Mouse (Mus musculus): ENCODE data around the gene Hist1h2ag. TPM values are rescaled to one million over a fixed set of nuclear protein-coding genes. Genes with fewer than 3 reads are reported as not detected.
"Not testable (repeated sequence)": the region's sequence is repeated elsewhere in the genome, so short reads cannot be mapped to it uniquely, and the experiment has no call there.

Gene Hist1h2ag
- polyA plus RNA-seq, 1 experiment from 2014 or later: 124 TPM

DNA sequence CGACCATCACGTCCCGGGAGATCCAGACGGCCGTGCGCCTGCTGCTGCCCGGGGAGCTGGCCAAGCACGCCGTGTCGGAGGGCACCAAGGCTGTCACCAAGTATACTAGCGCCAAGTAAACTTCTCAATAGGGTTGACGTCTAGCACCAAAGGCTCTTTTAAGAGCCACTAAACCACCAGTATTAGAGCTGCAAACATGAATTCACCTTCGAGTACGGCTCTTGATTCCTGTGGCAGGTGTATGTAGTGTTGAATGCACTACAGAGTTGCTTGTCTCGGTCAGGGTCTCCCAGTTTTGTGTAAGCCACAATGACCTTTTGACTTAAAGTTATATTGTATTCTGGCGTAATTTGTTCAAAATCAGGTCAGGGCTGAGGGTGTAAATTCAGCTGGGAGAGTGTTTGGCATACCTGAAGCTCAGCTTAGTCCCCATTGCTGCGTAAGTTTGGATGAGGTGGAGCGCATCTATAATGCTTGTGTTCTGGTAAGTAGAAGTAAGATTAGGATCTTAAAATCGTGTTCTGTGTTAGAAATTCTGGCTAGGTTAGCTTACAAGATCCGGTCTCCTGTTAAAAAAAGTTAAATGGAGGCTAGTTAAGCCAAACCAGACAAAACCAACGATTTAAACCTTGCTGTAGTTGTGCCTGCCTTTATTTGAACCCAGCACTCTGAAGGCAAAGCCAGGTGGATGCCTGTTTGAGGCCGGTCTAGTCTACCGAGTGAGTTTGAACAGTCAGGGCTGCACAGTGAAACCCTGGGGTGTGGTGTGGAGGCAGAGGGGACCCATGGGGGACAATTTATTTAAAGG lies 6.4 kb downstream of the Hist1h2ag start:
- H3K4me1 ChIP-seq: peaks cover 16% of the 10 kb centered on the region; the same call in 1 of the 2 replicates
- 2% methylated on average over 21 of the region's 23 CpGs for WGBS
- H3K9me3 ChIP-seq: no peaks in the 10 kb centered on the region
- H3K4me2 ChIP-seq (replicated peaks): peak overlapping the region; percentile 66
- peak overlapping the region; percentile 64 for H3K9ac ChIP-seq
- no peak for ATAC-seq (ENCODE audit: insufficient number of reproducible peaks, insufficient read depth, low FRiP score, low TSS enrichment)
- H3K4me3 ChIP-seq: peak overlapping the region; percentile 37
- no peaks in the 10 kb centered on the region for H3K27me3 ChIP-seq
- peak overlapping the region; percentile 88 for H3K27ac ChIP-seq
- H3K36me3 ChIP-seq: no peaks in the 10 kb centered on the region

DNA sequence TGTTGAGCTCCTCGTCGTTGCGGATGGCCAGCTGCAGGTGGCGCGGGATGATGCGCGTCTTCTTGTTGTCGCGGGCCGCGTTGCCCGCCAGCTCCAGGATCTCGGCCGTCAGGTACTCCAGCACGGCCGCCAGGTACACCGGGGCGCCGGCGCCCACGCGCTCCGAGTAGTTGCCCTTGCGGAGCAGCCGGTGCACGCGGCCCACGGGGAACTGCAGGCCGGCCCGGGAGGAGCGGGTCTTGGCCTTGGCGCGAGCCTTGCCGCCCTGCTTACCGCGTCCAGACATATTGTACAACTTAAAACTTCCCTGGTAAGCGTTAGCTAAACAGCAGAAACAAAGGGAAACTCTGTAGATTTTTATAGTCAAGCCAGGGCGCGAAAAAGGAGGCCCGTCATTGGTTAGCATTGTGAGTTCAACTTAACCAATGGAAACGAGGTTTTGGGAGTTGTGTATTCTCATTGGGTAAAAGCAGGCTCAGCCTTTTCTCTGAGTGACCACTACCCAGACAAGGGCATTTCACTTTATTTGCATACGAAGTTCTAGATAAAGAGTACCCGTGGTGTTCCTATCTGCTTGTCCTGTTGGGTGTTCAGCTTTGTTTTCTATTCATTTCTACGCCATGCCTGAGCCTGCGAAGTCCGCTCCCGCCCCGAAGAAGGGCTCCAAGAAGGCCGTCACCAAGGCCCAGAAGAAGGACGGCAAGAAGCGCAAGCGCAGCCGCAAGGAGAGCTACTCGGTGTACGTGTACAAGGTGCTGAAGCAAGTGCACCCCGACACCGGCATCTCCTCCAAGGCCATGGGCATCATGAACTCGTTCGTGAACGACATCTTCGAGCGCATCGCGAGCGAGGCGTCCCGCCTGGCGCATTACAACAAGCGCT lies 7.2 kb downstream of the Hist1h2ag start, which contains the start of the genes Hist1h2ah and Hist1h2bk:
TSS of gene Hist1h2ah (minus strand) at position 302 of the 882 bp plus-strand sequence.
TSS of gene Hist1h2bk (plus strand) at position 604 of the 882 bp plus-strand sequence.
- peak; percentile 98 for ATAC-seq (ENCODE audit: insufficient number of reproducible peaks, insufficient read depth, low FRiP score, low TSS enrichment)
- Histone ChIP-seq H3K4me3 (peak within 1 kb of the TSS; percentile 40), H3K4me2 (replicated peaks) (peak within 1 kb of the TSS; percentile 66), H3K9ac (peak within 1 kb of the TSS; percentile 64), H3K27ac (peak within 1 kb of the TSS; percentile 91), H3K4me1 (peaks cover 16% of the 10 kb centered on the region; the same call in 1 of the 2 replicates)
- WGBS: under 1% methylated on average over 29 of the region's 69 CpGs
- not testable (repeated sequence) for H3K36me3 ChIP-seq, H3K9me3 ChIP-seq, H3K27me3 ChIP-seq

DNA sequence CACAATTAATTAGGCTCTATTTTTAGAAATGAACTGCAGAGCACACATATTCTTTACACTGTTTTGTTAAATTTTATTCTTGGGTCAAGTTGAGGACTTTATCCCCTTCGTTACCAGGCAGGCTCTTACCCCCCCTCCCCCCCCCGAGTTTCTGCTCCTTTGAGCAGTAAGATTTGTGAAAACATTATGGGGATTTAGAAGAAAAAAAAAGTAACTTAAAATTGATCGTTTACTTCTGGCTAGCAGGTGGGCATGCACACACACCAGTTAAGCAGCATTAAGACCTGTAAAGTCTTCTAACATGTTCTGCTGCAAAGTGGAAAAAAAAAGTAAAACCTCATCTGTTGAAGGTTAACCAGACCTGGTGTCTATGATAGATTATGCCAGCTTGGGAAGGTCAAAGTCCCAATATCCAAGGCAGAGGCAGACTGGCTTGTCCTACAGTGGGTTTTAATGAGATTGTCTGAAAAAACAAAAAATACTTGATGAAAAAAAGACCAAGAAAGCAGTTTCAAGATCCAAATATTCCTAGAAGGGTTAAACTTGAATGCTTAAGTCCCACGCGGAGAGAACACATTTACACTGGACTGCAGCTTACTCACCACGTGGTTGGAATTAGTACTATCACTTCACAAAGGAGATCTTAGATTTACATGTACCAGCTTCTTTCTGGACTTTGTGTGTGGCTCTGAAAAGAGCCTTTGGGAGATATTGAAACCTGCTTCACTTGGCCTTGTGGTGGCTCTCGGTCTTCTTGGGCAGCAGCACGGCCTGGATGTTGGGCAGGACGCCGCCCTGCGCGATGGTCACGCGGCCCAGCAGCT lies 8.1 kb downstream of the Hist1h2ag start:
- no peaks in the 10 kb centered on the region for H3K9me3 ChIP-seq
- H3K36me3 ChIP-seq: no peaks in the 10 kb centered on the region
- peak overlapping the region; percentile 91 for H3K27ac ChIP-seq
- peaks cover 11% of the 10 kb centered on the region; the same call in 1 of the 2 replicates for H3K4me1 ChIP-seq
- under 1% methylated on average over 14 of the region's 14 CpGs for WGBS
- no peak for ATAC-seq (ENCODE audit: insufficient number of reproducible peaks, insufficient read depth, low FRiP score, low TSS enrichment)
- peak overlapping the region; percentile 66 for H3K4me2 ChIP-seq (replicated peaks)
- H3K27me3 ChIP-seq: no peaks in the 10 kb centered on the region
- peak overlapping the region; percentile 40 for H3K4me3 ChIP-seq
- H3K9ac ChIP-seq: peak overlapping the region; percentile 62

DNA sequence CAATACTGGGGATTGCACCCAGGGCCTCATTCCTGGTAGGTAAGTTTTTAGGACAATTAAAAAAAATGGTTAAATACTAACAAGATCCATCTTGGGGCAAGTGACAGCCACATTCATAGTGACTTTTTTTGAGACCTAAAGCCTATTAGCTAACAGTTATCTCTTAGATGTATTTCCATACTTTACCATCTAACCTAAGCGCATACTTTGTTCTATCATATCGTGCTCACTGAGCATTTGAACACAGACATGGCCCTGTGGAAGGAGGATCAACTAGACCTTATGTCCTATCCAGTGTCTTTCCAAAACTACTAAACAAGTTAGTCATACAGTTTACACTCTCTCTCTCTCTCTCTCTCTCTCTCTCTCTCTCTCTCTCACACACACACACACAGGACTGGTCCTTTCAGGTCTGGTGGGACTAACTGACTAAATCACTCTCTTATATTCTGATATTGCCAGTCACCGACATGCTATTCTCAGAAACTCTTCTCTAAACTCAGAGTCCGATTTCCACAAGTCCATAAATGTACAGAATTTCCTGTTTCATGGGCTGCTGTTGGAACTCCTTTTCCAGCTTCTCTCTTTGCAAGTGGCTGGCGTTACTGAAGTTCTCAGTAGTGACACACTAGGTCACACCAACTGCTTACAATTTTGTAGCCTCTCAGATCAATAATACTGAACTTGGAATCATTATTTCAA lies 8.9 kb downstream of the Hist1h2ag start:
- H3K4me3 ChIP-seq: peak overlapping the region; percentile 40
- H3K9me3 ChIP-seq: no peaks in the 10 kb centered on the region
- 46% methylated on average over 5 of the region's 5 CpGs for WGBS
- peak overlapping the region; percentile 66 for H3K4me2 ChIP-seq (replicated peaks)
- H3K27ac ChIP-seq: peak overlapping the region; percentile 91
- ATAC-seq (ENCODE audit: insufficient number of reproducible peaks, insufficient read depth, low FRiP score, low TSS enrichment): no peak
- H3K27me3 ChIP-seq: no peaks in the 10 kb centered on the region
- peaks cover 11% of the 10 kb centered on the region; the same call in 1 of the 2 replicates for H3K4me1 ChIP-seq
- no peaks in the 10 kb centered on the region for H3K36me3 ChIP-seq
- peak overlapping the region; percentile 62 for H3K9ac ChIP-seq

DNA sequence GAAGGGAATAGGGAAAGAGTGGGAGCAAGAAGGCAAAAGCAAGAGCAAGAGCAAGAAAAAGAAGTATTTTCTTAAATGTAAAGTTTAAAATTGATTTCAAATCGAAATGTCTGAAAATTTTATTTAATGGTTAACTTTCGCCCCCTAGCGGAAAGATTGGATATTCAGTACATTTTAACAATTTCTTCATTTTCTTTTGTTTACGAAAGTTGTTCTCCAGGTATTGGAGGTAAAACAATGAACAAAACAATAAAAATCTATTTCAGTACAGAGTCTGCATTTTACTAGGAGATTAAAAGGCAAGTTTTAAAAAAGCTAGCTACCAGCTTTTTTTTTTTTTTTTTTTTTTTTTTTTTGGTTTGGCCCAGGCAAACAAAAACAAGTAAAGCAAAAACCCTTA lies 12.3 kb downstream of the Hist1h2ag start:
- Histone ChIP-seq H3K27me3 (no peaks in the 10 kb centered on the region), H3K9ac (no peak overlapping the region), H3K4me3 (no peak overlapping the region), H3K36me3 (no peaks in the 10 kb centered on the region), H3K4me1 (peaks cover 11% of the 10 kb centered on the region; the same call in 1 of the 2 replicates), H3K27ac (no peak overlapping the region), H3K4me2 (replicated peaks) (no peak overlapping the region), H3K9me3 (no peaks in the 10 kb centered on the region)
- no peak for ATAC-seq (ENCODE audit: insufficient number of reproducible peaks, insufficient read depth, low FRiP score, low TSS enrichment)
- WGBS: 13% methylated on average over 4 of the region's 4 CpGs

DNA sequence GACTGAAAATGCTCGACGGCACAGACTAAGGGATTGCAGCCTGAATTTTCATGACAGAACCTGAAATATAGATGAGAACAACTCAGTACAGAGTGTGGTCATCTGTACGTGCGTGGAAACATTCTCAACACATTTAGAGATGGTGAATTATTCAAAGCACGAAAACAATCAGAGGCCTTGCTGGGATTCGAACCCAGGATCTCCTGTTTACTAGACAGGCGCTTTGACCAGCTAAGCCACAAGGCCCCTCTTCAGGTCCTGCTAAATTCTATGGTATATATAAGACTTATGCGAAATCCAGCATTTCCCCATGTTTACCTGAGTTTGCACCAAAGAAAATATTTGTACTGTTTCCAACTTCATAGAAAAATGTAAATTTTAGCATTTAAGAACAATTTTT lies 12.8 kb downstream of the Hist1h2ag start:
- Histone ChIP-seq H3K36me3 (no peaks in the 10 kb centered on the region), H3K4me1 (peaks cover 11% of the 10 kb centered on the region; the same call in 1 of the 2 replicates), H3K9me3 (no peaks in the 10 kb centered on the region), H3K27me3 (no peaks in the 10 kb centered on the region), H3K4me3 (no peak overlapping the region), H3K27ac (no peak overlapping the region), H3K4me2 (replicated peaks) (no peak overlapping the region), H3K9ac (no peak overlapping the region)
- 23% methylated on average over 8 of the region's 8 CpGs for WGBS
- ATAC-seq (ENCODE audit: insufficient number of reproducible peaks, insufficient read depth, low FRiP score, low TSS enrichment): no peak

DNA sequence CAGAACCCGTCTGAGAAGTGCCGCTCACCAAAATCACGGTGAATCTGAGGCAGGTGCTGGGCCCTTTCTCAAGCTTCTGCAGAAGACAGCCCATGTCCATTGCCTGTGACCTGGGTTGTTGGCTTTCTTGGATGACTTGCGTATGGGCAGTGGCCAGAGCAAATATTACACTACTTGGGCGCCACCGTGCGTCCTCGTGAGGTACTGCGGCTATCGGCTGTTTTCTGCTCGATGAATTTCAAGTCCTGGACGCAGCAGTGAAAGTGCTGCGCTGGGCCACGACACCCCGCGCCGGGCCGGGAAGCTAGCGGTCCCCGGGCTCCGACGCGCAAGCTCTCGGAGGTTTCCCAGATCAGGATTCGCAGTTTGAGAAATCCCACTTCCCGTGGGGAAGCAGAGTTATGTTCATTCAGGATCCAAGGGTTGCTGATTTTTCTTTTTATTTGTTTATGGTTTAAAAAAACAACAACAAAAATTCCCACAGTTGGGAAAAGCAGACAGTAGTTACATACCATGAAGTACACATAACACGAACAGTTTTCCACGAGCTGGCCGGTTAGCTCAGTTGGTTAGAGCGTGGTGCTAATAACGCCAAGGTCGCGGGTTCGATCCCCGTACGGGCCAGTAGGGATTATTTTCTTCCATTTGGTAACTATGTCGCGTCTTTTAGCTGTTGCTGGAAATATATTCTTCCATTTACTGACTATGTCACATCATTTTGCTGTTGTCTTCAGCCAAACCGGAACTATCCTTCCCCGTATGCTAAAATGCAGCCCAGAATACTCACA lies 13.9 kb downstream of the Hist1h2ag start:
- Histone ChIP-seq H3K4me3 (peak overlapping the region; percentile 46), H3K27ac (peak overlapping the region; percentile 66; the same call in 1 of the 2 replicates), H3K27me3 (no peaks in the 10 kb centered on the region), H3K9me3 (no peaks in the 10 kb centered on the region), H3K4me2 (replicated peaks) (peak overlapping the region; percentile 55), H3K4me1 (peaks cover 2% of the 10 kb centered on the region; the same call in 1 of the 2 replicates), H3K9ac (peak overlapping the region; percentile 63), H3K36me3 (no peaks in the 10 kb centered on the region)
- 0 out of 2 replicates have a peak, but pooled peaks have one; percentile 29 for ATAC-seq (ENCODE audit: insufficient number of reproducible peaks, insufficient read depth, low FRiP score, low TSS enrichment)
- 1% methylated on average over 40 of the region's 40 CpGs for WGBS

DNA sequence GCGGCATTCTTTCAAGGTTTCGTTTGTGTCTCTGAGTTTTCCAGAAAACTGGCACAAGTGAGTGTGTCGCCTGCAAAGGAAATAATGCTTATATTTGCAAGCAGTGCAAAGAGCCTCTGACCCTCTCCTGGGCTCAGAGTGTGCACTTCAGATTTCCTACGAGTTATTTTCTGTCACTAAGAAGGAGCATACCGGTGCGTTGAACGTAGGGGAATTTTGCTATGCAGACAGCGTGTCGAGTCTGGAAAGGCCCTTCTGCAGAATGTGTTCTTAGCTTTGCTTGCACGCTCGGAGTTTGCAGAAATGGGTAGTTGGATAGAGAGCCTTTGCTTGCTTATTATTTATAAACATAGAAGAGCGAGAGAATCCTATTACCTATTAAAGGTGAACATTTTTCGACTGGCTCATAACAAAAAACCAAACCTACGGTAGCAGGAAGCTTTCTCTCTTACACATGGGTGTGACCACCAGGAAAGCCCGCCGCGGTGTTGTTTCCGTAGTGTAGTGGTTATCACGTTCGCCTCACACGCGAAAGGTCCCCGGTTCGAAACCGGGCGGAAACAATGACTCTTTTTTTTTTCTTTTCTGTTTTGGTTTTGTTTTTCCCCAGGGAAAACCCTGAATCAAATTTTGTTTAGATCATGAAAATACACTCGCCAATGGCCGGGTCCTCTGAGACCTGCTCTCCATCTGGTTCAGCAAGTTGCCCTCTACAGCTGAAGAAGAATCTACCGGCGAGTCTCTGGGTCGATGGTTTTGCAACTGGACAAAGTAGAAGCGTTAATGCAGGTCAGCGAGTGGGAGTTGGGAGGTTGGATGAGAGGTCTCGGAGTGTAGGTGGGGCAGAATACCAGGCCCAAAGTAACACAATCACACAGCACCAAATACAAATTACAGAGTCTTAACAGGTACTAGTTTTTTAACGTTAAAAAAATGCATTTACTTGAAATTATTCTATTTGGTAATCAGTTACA lies 16.4 kb downstream of the Hist1h2ag start:
- Histone ChIP-seq H3K9ac (peak overlapping the region; percentile 42; the same call in 1 of the 2 replicates), H3K4me1 (no peaks in the 10 kb centered on the region), H3K27ac (no peak overlapping the region), H3K9me3 (no peaks in the 10 kb centered on the region), H3K36me3 (no peaks in the 10 kb centered on the region), H3K4me3 (peak overlapping the region; percentile 46), H3K4me2 (replicated peaks) (peak overlapping the region; percentile 55), H3K27me3 (no peaks in the 10 kb centered on the region)
- no peak for ATAC-seq (ENCODE audit: insufficient number of reproducible peaks, insufficient read depth, low FRiP score, low TSS enrichment)
- 1% methylated on average over 35 of the region's 35 CpGs for WGBS

DNA sequence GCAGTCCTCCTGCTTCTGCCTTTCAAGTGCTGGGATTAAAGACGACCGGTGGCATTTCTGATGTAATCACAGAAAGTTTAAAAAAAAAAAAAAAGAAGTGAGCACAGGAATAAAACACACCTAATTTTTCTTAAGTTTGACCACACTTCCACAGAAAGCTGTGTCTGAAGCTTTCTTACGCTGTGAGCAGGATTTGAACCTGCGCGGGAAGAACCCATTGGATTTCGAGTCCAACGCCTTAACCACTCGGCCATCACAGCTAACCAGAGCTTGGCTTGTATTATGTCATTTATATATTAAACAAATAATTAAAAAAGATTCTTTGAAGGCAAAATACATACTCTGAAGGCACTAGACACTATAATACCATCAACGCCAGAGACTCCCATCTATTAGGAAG lies 20.5 kb downstream of the Hist1h2ag start:
- peak overlapping the region; percentile 43 for H3K4me3 ChIP-seq
- no peak overlapping the region for H3K27ac ChIP-seq
- ATAC-seq (ENCODE audit: insufficient number of reproducible peaks, insufficient read depth, low FRiP score, low TSS enrichment): no peak
- WGBS: under 1% methylated on average over 9 of the region's 9 CpGs
- no peaks in the 10 kb centered on the region for H3K9me3 ChIP-seq
- H3K36me3 ChIP-seq: no peaks in the 10 kb centered on the region
- no peak overlapping the region for H3K9ac ChIP-seq
- H3K4me1 ChIP-seq: no peaks in the 10 kb centered on the region
- peaks cover 21% of the 10 kb centered on the region for H3K27me3 ChIP-seq
- peak overlapping the region; percentile 60 for H3K4me2 ChIP-seq (replicated peaks)

Data from embryonic facial prominence, embryonic 12.5 days (tissue).